Mouse (Mus musculus) heart, postnatal 0 days (tissue): ENCODE data around the gene Atp13a4.

Experiments used
- CTCF ChIP-seq: IDR thresholded peaks from 2 replicates; pipeline ENCODE4 v1.5.1; 2016; ENCODE audit warnings: antibody characterized with exemption, control low read depth, low read depth
- EP300 ChIP-seq: IDR thresholded peaks from 2 replicates; pipeline ENCODE4 v1.6.1; 2016; ENCODE audit warnings: antibody characterized with exemption, low read depth

DNA sequence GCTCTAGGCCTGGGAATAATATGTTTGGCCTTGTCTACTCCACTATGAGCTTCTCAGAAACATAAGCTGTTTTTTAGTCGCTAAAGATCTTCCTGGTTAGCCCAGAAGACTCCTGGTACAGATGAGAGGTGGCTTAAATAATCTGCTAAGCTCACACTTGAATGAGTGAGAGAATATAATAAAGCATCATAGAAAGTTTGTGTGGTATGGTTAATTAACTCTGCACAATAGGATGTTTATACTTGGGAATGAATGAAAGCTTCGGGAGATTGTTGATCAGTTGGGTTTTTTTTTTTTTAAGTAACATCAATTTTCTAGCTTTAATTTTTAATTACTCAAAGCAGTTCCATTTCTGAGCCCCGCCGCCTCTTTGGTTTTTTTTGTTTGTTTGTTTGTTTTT is 8.8 kb downstream of the Atp13a4 start:
- TF ChIP-seq CTCF: no peak
- TF ChIP-seq EP300: no peak
